Mouse (Mus musculus): ENCODE results near the gene Fgf14. TPM values are rescaled to one million over a fixed set of nuclear protein-coding genes. Genes with fewer than 3 reads are reported as not detected.

Gene Fgf14
- total RNA-seq (2021) = 10 to 100 TPM; 35.8 to 39.1 TPM
- long read RNA-seq, experiment 1, partial matches to known transcripts = 1 of 8 reads
- long read RNA-seq, experiment 1, other reads (novel, unspliced or antisense) = 6 of 8 reads
- long read RNA-seq, experiment 2, partial matches to known transcripts = 0 of 12 reads
- long read RNA-seq, experiment 2, other reads (novel, unspliced or antisense) = 11 of 12 reads

DNA sequence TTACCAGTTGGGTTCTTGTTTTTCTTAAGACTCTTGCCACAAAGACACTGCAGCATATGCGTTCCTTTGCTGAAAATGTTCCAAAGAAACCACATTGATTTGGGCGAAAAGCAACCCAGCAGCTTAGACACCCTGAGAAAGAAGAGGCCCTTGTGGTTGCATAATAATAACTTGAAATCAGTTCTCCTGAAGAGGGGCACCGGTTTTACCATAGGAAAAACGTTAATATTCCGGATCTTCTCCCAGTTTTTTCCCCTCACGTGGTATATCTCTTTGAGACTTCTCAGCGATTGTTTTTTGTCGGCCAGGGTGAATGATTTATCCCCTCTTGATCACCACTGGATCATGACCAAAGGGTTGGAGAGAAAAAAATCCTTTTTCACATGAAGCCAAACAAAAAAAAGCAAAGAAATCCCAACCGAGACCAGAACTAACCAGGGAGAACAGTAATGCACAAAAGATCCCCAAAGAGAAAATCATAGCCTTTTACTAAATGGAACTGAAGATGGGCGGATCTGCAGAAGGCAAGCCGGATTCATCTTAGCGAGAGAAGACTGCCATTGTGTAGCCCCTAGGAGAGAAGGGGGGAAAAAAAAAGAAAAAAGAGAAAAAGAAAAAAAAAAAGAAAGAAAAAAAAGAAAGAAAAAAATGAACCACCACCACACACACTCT lies at the start of gene Fgf14:
TSS of gene Fgf14 (minus strand) at position 622 of the 672 bp plus-strand sequence.
- Histone ChIP-seq H3K27ac (peak within 1 kb of the TSS; percentile 96), H3K4me3 (peak within 1 kb of the TSS; percentile 62)
- TF ChIP-seq CTCF (conservative IDR thresholded peaks at IDR 0.05) = no peak
- DNase-seq (ENCODE audit: low spot score in 2 of 2) = no peak

- Histone ChIP-seq H3K4me3 (peak overlapping the region; percentile 62), H3K27ac (peak overlapping the region; percentile 96)
- DNase-seq (ENCODE audit: low spot score in 2 of 2) = peak; percentile 74 to 86
- no peak for TF ChIP-seq CTCF (conservative IDR thresholded peaks at IDR 0.05)
Measured at GRCm38 (mm10) chr14:124677379-124677778, 452 bp upstream of the Fgf14 start.

GRCm38 (mm10) chr14:124675654-124676505 lies 1.0 kb downstream of the Fgf14 start:
- TF ChIP-seq CTCF (conservative IDR thresholded peaks at IDR 0.05) = no peak
- Histone ChIP-seq H3K27ac (peak overlapping the region; percentile 96), H3K4me3 (peak overlapping the region; percentile 62)
- peak; percentile 59 to 61 for DNase-seq (ENCODE audit: low spot score in 2 of 2)

DNA sequence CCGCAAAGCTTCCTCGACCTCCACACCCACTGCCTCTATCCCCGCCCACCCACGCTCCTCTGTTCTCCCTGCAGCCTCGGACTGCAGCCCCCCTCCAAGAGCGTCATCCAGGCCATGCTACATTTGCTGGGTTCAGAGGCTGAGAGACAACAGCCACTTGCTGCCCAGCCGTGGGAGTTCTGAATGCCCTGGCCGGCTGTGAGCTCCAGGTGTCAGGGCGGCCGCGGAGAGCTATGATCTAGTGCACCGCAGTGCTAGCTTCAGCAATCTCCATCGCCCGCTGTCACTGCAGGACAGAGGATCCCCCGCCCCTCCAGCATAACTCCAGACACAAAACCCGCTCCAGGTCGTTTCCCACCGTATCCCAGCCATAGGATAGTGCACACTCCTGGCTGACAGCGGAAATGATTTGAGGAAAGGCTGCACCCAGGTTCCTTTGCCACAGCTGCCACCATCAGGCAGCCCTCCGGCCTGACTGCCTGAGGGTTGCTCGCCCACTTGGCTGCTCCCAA lies 1.7 kb downstream of the Fgf14 start:
- Histone ChIP-seq H3K4me3 (peak overlapping the region; percentile 62), H3K27ac (peak overlapping the region; percentile 96)
- DNase-seq (ENCODE audit: low spot score in 2 of 2) = peak in 1 of 2 experiments; percentile 44

GRCm38 (mm10) chr14:124674536-124675141 lies 2.3 kb downstream of the Fgf14 start:
- peak overlapping the region; percentile 96 for H3K27ac ChIP-seq
- no peak for DNase-seq (ENCODE audit: low spot score in 2 of 2)

More for the DNA sequence above, 1.7 kb downstream of the Fgf14 start:
- TF ChIP-seq CTCF (conservative IDR thresholded peaks at IDR 0.05) = peak; percentile 19; the same call in 1 of the 2 replicates

DNA sequence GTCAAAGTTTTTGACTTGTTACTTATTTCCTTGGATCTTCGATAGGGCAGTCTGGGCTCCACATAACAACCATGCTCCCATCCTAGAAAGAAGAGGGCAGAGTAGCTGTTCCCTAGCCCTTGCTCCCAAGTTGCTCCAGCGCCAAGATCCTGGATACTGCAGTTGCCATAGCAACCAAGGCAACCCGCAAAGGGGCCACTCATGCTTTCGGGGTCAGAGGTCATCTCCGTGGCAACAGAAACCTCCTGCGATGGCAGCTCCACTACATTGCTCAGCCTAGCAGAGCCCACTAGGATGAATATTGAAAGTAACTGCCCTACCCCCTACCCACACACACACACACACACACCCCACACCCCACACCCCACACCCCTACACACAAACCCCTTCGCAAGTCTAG lies 7.2 kb downstream of the Fgf14 start:
- H3K27ac ChIP-seq = no peak overlapping the region
- no peak overlapping the region for H3K4me3 ChIP-seq
- no peak for TF ChIP-seq CTCF (conservative IDR thresholded peaks at IDR 0.05)
- peak; percentile 21 to 59 for DNase-seq (ENCODE audit: low spot score in 2 of 2)

More at GRCm38 (mm10) chr14:124674536-124675141, 2.3 kb downstream of the Fgf14 start:
- no peak for TF ChIP-seq CTCF (conservative IDR thresholded peaks at IDR 0.05)
- peak overlapping the region; percentile 62 for H3K4me3 ChIP-seq

- Histone ChIP-seq H3K27ac (no peak overlapping the region), H3K4me3 (no peak overlapping the region)
- DNase-seq (ENCODE audit: low spot score in 2 of 2) = no peak
- no peak for TF ChIP-seq CTCF (conservative IDR thresholded peaks at IDR 0.05)
Measured at GRCm38 (mm10) chr14:124642822-124643221, 34.1 kb downstream of the Fgf14 start.

DNA sequence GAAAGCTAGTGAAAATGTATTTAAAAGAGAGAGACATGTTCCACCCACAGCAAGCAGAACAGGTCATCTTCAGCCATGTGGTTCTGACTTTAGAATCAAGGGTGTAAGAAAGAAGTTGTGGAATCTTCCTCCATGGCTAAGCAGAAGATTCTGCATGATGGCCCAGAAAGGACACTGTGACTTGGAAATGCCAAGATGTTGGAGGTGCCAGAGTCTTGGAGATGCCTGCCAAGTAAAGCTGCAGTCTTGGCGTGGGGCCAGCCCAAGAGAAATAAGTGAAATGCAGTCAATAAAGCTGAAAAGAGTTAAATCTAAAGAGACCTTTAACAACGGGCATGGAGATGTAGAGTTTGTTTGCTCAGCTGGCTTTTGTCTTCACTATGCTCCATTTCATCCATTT lies 42.0 kb downstream of the Fgf14 start:
- Histone ChIP-seq H3K4me3 (no peak overlapping the region), H3K27ac (no peak overlapping the region)
- no peak for DNase-seq (ENCODE audit: low spot score in 2 of 2)
- TF ChIP-seq CTCF (conservative IDR thresholded peaks at IDR 0.05) = no peak

GRCm38 (mm10) chr14:124613473-124613872 lies 63.5 kb downstream of the Fgf14 start:
- Histone ChIP-seq H3K27ac (no peak overlapping the region), H3K4me3 (no peak overlapping the region)
- DNase-seq (ENCODE audit: low spot score in 2 of 2) = no peak
- no peak for TF ChIP-seq CTCF (conservative IDR thresholded peaks at IDR 0.05)

DNA sequence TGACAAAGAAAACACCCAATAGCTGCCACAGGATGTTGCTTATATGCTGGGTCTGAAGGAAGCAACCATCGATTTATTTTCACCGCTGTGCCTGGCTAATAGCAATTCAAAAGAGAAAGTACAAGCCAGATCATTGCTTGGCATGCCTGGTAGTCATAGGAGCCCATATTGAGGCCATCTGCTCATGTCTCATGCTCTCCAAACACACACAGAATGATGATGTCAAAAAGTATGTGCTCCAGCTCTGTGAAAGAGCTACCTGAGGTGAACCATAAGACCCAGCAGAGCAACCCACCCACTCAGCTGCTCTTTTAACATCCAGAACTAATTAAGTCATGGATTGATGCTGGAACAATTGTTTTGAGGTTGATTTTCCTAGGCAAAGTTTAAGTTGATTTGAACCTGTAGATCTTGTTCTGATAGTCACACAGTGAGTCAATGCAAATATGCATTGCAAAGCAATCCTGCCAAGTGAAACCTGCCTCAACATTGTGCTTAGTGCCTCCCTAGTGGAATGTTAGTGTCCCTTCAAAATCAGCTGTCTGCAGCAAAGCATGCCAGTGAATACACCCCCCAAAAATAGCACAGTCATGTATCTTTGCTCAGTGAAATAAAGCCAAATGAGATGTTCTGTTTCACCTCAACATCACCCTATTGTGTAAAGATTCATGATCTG lies 70.8 kb downstream of the Fgf14 start:
- Histone ChIP-seq H3K4me3 (no peak overlapping the region), H3K27ac (peak overlapping the region; percentile 84)
- DNase-seq (ENCODE audit: low spot score in 2 of 2) = peak; percentile 61
- peak; percentile 45 for TF ChIP-seq CTCF (conservative IDR thresholded peaks at IDR 0.05)

- Histone ChIP-seq H3K27ac (peak overlapping the region; percentile 84), H3K4me3 (no peak overlapping the region)
- no peak for TF ChIP-seq CTCF (conservative IDR thresholded peaks at IDR 0.05)
- DNase-seq (ENCODE audit: low spot score in 2 of 2) = no peak
Measured at GRCm38 (mm10) chr14:124605031-124605743, 71.7 kb downstream of the Fgf14 start.
